Mouse (Mus musculus): ENCODE measurements at regions not wholly inside any gene's neighbourhood (a gene's known extent, or its start where the extent isn't known, plus 50 kb on each side); places are given as distances from the start of the nearest gene placed in this dataset.

DNA sequence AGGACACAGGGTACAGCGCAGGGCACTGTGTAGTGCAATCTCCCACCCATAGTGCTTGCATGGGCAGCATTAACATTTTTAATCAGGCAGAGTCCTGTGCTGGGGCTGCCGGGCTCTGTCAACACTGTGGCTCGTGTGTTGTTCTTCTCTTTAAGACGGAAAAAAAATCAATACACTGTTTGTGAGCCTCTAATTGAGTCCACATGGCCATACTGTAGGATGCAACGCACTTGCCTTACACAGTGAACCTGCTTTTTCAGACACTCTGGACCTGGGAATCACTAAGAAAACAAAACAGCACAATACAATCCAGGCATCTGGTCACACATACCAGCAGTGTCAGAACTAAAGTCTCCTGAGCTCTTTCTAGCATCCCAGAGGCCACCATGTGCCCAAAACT is 168.4 kb downstream of the 3110018I06Rik start:
- no peak for DNase-seq (ENCODE audit: low spot score in 2 of 2)

DNA sequence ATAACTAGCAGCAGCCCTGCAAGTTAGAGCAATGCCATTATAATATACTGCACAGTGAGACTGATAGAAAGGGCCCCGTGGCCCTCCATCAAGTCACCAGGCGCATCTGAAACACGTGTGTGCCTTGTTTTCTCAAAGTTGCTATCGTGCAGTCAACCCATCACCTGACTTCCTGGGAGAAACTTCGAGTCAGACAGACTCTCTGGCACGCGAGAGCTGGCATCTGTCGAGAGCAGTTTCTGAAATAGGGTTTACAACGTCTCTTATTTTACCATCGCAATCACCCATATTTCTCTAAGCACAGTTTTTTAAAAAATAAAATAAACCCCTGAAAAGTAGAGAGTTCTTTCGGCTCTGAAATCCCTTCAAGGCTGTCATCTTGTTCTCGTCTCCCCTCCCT is 169.8 kb downstream of the 3110018I06Rik start:
- no peak for DNase-seq (ENCODE audit: low spot score in 2 of 2)

DNA sequence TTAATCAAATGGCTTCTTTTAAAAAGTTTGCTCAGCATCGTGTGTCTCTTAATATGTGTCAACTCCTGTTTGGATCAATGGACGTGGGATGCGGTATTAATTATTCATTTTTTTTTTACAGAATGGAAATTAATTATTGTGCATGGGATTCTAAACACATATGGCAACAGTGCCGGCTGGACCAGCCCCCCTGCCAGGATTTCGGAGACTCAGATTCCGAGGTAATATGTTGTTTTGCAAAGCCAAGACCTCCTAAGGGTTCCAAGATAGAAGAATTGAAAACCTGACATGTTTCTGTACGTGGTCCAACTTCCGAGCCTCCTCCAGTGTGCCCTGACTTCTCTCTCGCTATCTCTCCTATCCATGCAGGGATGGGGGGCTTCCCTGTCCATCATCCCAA is 170.4 kb downstream of the 3110018I06Rik start:
- no peak for DNase-seq (ENCODE audit: low spot score in 2 of 2)

DNA sequence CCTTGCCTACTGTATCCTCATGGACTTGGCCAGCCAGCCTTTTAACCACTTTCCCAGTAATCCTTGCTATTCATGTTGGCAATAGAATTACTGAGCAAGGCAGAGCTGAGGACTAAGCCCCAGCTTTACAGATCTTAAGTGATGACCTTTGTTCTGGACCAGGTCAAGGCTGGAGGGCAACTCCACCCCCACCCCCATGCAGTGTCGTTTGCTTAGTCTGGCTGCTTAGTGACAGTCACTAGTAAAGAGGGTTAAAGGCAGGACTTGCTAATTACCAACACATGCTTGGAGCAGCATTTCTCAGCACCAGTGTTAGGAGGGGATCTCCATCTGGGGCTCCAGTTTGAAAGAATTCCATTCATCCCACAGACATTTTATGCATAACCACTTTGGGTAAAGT is 174.2 kb downstream of the 3110018I06Rik start:
- no peak for DNase-seq (ENCODE audit: low spot score in 2 of 2)

DNA sequence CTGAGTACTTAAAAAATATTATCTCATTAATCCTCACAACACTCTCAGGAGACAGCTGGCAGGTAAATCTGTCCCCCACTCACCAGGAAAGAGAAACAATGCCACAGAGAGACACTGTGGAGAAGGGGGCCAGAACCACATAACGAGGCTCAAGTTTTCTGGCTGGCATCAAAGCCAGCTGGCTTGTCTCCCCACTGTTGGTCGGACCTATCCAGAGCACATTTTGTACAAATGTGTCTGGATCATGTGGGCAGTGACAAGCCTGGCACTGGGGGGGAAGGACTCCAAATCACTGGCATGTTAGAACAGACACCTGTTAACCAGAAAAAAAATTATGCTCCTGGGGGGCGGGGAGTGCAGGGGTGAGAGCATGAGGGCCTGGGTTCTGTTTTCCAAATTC is 179.4 kb downstream of the 3110018I06Rik start:
- DNase-seq (ENCODE audit: low spot score in 2 of 2): peak; percentile 39 to 73

DNA sequence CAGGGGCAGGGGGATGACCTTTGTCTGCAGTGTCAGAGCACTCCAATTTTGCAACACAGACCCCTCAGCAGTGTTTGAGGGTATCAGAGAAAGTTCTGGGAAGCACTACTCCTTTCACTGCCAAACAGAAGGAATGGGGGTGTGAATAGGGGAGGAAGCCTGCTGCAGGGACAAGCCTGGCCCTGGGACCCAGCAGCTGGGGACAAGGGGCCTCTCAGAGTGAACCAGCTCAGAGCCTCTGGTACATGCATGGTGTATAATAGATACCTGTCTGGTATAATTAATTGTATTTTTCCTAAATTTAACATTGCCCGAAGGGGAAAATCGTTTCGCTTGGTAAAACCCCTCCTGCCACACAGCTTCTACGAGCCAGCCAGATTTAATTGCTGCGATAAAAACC is 180.6 kb downstream of the 3110018I06Rik start:
- peak; percentile 38 to 55 for DNase-seq (ENCODE audit: low spot score in 2 of 2)

DNA sequence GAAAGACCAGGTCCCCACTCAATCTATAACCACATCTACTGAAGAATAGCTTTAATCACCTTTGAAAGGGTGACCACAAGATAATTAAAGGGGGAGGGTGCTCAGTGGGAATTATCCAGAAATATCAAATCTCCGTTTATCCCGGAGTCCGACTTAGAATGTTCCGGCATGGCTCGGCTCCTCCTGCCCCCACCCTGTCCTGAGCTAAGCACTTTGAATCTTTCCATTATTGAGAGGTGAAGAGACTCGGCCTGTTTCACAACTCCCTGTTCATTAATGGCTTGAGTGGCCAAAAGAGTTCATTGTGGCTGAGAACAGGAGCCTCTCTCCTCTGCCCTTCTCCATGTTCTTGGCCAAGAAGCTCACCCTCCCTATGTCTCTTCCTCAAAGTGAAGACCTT is 181.0 kb downstream of the 3110018I06Rik start:
- DNase-seq (ENCODE audit: low spot score in 2 of 2): no peak

DNA sequence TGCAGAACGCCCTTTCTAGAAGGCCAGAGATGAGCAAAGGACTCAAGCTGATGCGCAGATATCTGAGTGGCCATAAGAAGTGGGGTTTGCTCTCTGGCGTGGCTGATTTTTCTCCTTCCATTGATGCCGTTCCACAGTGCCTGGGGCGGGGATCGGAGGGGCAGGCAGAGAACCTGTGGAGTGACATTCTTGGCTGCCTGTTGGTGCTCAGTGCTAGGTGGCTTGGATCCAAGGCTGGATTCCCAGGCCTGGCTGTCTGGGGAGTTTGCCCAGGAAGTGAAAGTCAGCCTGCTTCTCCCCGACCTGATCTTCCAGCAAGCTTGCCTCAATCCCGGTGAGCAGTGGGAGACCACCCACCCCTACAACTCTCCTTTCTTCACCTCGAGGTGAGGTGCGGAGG is 181.5 kb downstream of the 3110018I06Rik start:
- DNase-seq (ENCODE audit: low spot score in 2 of 2): no peak

DNA sequence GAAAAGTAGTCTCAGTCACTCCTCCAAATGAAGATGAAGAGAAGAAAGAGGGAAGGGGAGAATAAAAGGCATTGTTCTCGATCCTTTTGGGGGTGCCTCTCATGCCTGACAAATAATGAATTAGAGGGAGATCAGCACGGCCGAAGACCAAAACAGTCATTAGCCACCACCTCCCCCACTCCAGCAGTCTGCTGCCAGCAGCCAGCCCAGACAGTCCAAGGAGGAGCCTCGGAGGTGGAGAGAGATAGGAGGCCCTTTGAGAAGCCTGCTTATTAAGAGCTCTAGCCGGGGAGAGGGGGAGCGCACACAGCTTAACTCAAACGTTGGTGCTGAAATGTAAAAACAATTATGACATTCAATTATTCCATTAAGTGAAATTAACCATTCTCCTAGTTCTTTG is 188.6 kb downstream of the 3110018I06Rik start:
- DNase-seq (ENCODE audit: low spot score in 2 of 2): no peak

DNA sequence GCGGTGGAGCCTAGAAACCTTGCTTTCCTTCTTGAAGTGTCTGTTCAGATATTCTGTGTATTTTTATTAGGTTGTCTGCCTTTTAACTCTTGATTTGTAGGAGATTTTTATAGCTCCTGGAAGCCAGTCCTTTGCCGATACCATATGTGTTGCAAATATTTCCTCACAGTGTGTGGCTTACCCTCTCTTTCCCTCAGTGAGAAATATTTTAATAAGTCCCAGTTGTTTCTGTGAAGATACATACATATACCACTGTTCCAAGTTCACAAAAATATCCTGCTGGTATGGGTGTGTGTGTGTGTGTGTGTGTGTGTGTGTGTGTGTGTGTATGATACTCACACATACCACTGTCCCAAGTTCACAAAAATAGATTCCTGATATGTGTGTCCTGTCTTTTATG is 199.0 kb downstream of the 3110018I06Rik start:
- DNase-seq (ENCODE audit: low spot score in 2 of 2): no peak

DNA sequence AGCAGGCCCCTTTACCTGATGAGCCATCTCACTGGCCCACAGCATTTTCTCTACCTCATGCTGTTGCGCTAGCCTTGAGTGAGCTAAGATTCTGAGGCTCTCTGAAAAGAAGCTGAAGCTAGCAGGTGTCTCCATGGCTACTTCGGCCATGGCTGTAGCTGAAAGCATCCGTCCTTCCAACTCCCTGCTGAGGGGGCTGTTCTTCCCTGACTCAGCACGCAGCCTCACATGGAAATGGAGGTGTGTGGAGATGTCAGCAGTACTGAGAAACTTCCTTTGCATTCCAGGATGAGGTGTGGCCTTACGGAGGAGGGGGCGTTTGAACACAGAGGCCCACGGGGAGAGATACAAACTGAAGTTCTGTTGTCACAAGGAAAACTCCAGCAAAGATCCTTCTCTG is 201.0 kb downstream of the 3110018I06Rik start:
- DNase-seq (ENCODE audit: low spot score in 2 of 2): no peak

DNA sequence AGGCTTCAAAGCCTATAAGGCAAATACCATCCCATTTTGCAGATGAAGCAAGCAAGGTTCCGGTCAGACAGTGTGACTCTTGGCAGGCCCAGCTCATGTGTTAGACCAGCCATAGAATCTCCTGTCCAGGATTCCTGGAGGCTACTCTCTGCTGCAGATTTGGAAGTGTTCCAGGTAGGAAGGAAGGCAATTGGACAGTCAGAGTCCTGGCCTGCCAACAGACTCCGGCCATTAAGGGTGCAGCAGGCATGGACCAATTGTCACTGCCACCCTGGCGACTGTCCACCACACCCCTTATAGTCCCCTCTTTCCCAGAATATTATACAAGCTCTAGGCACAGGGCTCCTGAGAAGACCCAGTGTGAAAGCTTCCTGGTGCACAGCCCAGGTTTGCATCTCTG is 201.6 kb downstream of the 3110018I06Rik start:
- DNase-seq (ENCODE audit: low spot score in 2 of 2): no peak

DNA sequence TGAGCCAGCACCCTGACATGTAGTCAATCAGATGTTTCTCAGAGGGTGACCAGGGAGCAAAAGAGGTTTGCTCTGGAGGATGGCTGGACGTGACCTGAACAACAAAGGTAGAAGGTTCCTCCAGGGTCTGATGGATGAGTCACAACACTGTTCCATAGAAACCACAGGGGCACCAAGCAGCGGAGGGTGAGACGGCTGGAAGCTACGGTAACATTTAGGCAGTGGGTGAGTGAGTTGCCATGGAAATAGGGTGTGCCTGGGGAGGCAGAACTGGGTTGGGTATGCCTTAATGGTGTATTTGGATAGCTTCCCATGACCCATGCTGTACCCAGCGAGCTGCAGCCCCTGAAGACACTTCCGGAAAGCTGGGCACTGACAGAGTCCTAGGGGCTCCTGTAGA is 205.3 kb downstream of the 3110018I06Rik start:
- DNase-seq (ENCODE audit: low spot score in 2 of 2): no peak

DNA sequence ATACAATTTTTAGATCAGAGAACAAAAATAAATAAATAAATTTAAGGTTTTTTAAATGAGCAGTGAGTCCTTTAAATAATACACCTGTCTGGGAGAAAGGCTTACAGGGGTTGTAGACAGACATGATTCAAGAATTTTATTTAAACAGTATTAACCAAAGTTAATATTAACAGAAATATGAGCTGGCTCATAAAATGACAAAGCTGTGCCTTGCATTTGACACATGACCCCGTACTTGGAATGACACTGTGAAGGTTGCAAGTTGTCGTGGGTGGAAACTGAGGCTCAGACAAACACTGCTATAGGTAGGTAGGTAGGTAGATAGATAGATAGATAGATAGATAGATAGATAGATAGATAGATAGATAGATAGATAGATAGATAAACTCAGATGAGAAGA is 206.6 kb downstream of the 3110018I06Rik start:
- no peak for DNase-seq (ENCODE audit: low spot score in 2 of 2)

DNA sequence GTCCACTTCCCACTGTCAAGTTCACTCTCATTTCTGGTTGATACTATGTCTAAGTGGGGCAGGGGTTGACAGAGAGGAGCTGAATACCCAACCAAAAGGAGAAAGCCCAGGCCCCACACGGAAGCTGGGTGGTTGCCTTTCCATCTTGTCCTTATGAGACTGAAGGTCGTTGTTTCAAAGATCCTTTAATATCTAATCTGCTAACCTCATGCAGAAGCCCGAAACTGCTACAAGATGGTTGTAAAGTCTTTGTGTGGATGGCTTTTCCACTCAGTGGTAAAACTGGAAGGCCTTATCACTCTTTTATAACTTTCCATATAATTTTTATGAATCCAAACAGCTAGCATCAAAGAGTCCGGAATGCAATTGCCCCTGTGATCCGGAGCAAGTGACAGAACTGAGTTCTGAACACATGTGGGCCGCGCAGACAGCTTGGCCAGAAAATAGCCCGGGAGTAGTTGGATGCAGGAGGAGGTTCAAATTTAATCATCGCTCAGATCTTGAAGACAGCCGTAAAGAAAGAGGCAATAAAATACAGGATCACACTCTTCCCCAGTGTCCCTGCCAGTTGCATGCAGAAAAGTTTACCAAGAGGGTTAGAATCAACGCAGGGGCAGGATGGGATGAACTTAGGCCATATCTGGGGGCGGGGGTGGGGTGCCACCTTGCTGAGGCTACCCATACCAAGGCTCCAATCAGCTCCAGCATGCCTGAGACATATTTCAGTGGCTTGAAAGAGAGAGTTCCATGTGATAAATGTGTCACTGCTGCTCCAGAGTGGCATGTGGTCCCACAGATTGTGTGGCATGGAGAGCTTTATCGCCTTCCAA is 207.2 kb downstream of the 3110018I06Rik start:
- peak; percentile 38 to 63 for DNase-seq (ENCODE audit: low spot score in 2 of 2)

DNA sequence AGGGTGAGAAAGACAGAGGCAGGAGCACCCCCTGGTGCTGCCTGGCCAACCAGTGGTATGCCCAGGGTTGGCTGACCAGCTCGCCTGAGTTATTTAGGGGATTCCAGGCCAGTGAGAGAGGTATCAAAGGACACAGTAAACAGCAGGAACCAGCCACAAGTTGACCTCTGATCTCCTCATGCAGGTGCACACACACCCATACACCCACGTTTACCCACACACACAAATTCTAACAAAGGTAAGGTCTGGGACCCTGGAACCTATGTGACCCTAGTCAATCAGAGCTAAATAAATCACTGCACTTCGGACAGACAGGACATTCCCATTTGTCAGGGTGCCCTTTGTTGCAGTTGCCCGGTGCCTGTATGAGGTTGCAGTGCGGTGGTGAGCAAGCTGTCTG is 211.9 kb downstream of the 3110018I06Rik start:
- DNase-seq (ENCODE audit: low spot score in 2 of 2): no peak

DNA sequence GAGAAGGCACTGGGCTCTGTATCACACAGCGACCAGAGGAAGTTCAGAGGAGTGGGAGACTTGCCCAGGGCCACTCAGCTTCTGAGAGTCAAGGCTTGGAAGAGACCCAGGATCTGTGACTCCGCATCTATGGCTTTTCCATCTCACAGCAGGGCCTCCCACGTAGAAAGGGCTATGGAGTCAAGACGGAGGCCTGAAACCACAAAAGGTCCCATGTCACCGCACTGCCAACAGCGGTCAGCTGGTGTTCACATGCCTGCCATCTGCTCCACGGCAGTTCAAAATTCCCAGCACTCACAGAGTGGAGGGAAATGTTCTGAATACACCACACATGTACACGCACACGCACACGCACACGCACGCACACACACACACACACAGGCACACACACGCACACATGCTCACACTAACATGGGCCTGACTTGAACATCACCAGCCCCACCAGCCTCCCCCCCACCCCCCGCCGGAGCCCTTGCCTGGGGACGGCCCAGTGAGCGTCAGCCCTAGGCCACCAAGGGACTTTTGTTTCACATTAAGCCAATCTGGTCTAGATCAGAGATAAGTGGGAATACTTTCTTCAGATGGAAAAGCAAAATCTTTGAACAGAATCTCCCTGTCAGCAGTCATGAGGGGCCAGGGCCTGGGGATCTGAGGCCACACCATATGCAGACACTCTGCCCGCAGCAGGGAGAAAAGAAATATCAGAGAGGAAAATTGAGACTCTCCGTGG is 212.6 kb downstream of the 3110018I06Rik start:
- peak in 1 of 2 experiments; percentile 7 for DNase-seq (ENCODE audit: low spot score in 2 of 2)

DNA sequence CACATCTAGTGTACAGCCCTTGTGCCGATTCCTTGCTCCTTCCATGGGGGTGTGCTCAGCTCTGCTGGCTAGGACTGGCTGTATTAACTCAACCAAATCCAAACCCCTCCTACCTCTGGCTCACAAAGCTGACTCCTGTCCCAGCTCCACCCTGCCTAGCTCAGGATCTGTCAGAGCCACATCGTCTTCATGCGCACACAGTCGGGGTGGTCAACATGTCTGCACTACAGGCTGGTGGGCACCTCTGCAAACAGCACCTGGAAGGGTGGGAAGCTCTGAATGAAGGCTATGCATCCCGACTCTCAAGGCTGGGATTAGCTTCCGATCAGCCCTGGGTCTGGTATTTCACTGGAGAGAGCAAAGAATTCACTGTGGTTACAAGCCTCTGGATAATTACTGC is 220.4 kb downstream of the 3110018I06Rik start:
- no peak for DNase-seq (ENCODE audit: low spot score in 2 of 2)

DNA sequence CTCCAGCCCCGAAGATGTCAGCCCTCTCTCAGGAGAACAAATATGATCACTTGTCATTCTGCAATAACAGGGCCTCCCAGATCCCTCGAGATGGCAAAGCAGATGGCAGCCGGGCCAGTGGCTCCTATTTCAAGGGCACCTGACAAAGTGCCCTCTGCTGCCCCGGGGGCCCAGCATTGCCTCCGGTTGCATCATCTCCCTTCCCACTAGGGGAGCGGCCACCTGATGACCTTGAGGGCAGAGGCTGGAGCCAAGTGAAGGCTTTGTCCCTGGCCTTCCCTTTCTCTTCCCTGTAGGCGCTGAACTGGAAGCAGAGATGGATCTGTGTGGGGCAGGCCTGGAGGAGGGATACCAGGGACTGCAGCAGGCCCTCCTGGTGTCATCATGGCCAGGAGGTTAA is 222.6 kb downstream of the 3110018I06Rik start:
- DNase-seq (ENCODE audit: low spot score in 2 of 2): no peak

DNA sequence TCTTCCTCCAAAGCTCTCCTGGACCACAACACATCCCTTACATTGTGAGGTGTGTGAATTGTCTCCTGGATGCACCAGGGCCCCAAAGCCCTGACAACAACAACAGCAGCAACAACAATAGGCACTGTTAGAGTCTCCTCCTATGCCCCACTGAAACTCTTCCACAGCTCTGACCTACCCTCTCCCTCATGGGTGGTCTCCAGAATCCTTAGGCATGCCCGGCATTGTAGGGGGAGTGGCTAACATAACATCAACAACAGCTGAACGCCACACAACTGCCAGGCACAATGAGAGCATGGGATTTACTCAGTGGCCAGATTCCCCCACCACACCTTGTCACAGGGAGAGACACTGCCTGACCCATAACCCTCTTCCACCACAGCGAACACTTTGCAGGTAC is 223.2 kb downstream of the 3110018I06Rik start:
- no peak for DNase-seq (ENCODE audit: low spot score in 2 of 2)

DNA sequence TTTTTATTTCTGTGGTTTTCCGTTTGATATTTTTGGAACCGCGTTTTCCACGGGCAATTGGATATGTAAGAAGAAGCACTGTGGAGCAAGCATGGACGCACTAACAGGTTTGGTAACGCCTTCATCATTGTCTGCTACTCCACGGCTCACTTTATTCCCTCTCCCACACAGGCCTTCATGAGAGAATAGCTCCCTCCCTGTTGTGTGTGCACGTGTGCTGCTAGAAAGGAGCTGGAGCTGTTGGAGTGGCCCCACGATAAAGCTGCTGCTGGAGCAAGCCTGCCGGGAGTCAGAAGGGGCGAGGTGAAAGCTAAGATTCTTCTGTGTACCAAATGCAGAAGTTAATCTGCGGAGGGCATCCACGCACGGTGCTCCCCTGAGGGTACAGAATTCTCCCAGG is 224.8 kb downstream of the 3110018I06Rik start:
- no peak for DNase-seq (ENCODE audit: low spot score in 2 of 2)

DNA sequence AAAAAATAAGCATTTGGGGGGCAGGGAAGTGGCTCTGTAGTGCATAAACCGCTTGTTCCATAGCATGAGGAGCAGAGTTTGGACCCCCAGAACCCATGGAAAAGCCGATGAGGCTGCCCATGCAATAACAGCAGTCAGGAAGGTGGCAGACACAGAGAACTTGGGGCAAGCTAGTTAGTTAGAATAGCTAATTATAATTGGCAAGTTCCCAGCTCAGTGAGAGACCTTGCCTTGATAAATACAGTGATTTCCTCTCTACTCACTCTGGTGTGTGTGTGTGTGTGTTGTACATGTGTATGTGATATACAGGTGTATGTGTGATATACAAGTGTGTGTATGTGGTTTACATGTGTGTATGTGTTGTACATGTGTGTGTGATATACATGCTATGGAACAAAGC is 226.4 kb downstream of the 3110018I06Rik start:
- no peak for DNase-seq (ENCODE audit: low spot score in 2 of 2)

DNA sequence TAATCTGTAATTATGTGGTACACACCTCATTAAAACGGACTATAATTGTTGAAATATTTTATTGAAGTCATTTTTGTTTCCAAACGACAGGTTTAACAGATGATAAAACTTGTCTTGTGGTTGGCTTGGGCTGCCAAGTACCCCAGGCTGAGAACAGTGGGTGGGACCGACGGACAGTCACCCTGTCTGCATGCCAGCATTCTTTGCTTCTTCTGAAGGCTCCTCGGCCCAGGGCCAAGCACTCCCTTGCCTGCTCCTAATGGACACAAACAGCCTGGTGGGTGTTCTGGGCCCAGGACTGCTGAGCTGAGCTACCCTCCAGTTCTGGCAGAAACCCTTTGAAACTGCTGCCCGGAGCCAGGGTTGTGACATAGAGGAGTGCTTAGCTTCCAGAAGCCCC is 227.4 kb downstream of the 3110018I06Rik start:
- no peak for DNase-seq (ENCODE audit: low spot score in 2 of 2)
